Mouse (Mus musculus) small intestine, adult 2 months (tissue): Measurements from ENCODE around the gene Dbp.

Experiments
- CTCF ChIP-seq: fragments of 200-500 bp; IDR thresholded peaks from 2 replicates; pipeline ENCODE4 v1.5.1; 2012; ENCODE audit warnings: low read depth, mild to moderate bottlenecking, control low read depth, inconsistent platforms, low read length, moderate library complexity, mixed read lengths; ENCODE audit not compliant: insufficient replicate concordance, insufficient read length; ENCODE audit errors: extremely low read depth
- POLR2A ChIP-seq: fragments of 200-500 bp; IDR thresholded peaks from 2 replicates; pipeline ENCODE4 v1.6.1; 2012; ENCODE audit warnings: low read depth, mild to moderate bottlenecking, control low read depth, inconsistent platforms, low read length, moderate library complexity

GRCm38 (mm10) chr7:45709677-45710355 lies 4.9 kb downstream of the Dbp start:
- TF ChIP-seq CTCF (no peak), POLR2A (0 out of 2 replicates have a peak, but pooled peaks have one; percentile 22)
